Mouse (Mus musculus) heart, embryonic 14.5 days (tissue): ENCODE data around the gene Grb2. TPM values are rescaled to one million over a fixed set of nuclear protein-coding genes. Genes with fewer than 3 reads are reported as not detected.

Experiments
- ATAC-seq: fragments of 200-750 bp; cut with Nextera tagmentation; 2 replicates; pipeline ENCODE4 v1.8.0; 2017; ENCODE audit warnings: low read depth, moderate TSS enrichment; ENCODE audit not compliant: insufficient number of reproducible peaks, insufficient read depth, low FRiP score
- H3K27ac ChIP-seq, 2 experiments: fragments of 200-500 bp in 1 of 2; fragments of 300-500 bp in 1 of 2; sonication (generic) in 1 of 2; replicated peaks in 1 of 2; 2 replicates each; pipeline ENCODE4 v1.5.1; 2012 to 2014; ENCODE audit warnings: low read depth in 2 of 2, low read length in 2 of 2, control low read depth in 1 of 2, mild to moderate bottlenecking in 1 of 2, mixed read lengths in 1 of 2; ENCODE audit not compliant: control insufficient read depth in 1 of 2, insufficient read depth in 1 of 2
- H3K27me3 ChIP-seq: fragments of 300-500 bp; sonication (generic); 2 replicates; pipeline ENCODE4 v1.6.1; 2014; ENCODE audit warnings: mild to moderate bottlenecking, low read length, control low read depth; ENCODE audit not compliant: control insufficient read depth, insufficient read depth
- H3K36me3 ChIP-seq: fragments of 300-500 bp; sonication (generic); 2 replicates; pipeline ENCODE4 v1.6.1; 2014; ENCODE audit warnings: mild to moderate bottlenecking, control low read depth, low read length, mixed read lengths; ENCODE audit not compliant: control insufficient read depth, insufficient read depth
- H3K4me1 ChIP-seq, 2 experiments: fragments of 200-500 bp in 1 of 2; fragments of 300-500 bp in 1 of 2; sonication (generic) in 1 of 2; 2 replicates each; pipeline ENCODE4 v1.6.1; 2012 to 2014; ENCODE audit warnings: low read length in 2 of 2, control low read depth in 1 of 2, mixed read lengths in 1 of 2; ENCODE audit not compliant: control insufficient read depth in 2 of 2, insufficient read depth in 2 of 2
- H3K4me2 ChIP-seq: fragments of 300-500 bp; sonication (generic); 2 replicates; pipeline ENCODE4 v1.6.1; 2014; ENCODE audit warnings: mild to moderate bottlenecking, low read length
- H3K4me3 ChIP-seq, 2 experiments: fragments of 200-500 bp in 1 of 2; fragments of 300-500 bp in 1 of 2; sonication (generic) in 1 of 2; 2 replicates each; pipeline ENCODE4 v1.5.1; 2012 to 2014; ENCODE audit warnings: low read length in 2 of 2, mild to moderate bottlenecking in 2 of 2, control low read depth in 1 of 2, low read depth in 1 of 2, moderate library complexity in 1 of 2; ENCODE audit not compliant: control insufficient read depth in 1 of 2, insufficient read depth in 1 of 2
- H3K9ac ChIP-seq: fragments of 300-500 bp; sonication (generic); 2 replicates; pipeline ENCODE4 v1.6.1; 2014; ENCODE audit warnings: mild to moderate bottlenecking, low read length
- H3K9me3 ChIP-seq: fragments of 300-500 bp; sonication (generic); 2 replicates; pipeline ENCODE4 v1.6.1; 2016; ENCODE audit warnings: low read length, control low read depth; ENCODE audit not compliant: control insufficient read depth
- WGBS: fragments of 180-500 bp; shearing (Covaris S2); extraction: QIAGEN DNeasy Blood & Tissue Kit; methylation state at CpG from one replicate; pipeline ENCODE4 v1.1.7; 2014; 5-methylcytosine and 5-hydroxymethylcytosine counted together
- polyA plus RNA-seq: library from polyadenylated mRNA; unstranded; fragments of >200 nt; fragmentation: Nextera tagmentation; extraction: Ambion mirVana; gene quantifications from 2 replicates; pipeline ENCODE4 v1.2.1, GENCODE M21; 2014

The Grb2 gene
- polyA plus RNA-seq, 1 experiment from 2014 or later, result 59.4 TPM

- no peak overlapping the region for H3K4me2 ChIP-seq
- ATAC-seq, result no peak
These were observed 31.7 kb downstream of the Grb2 start for GRCm38 (mm10) chr11:115676738-115677137.

GRCm38 (mm10) chr11:115674235-115674865 is 34.0 kb downstream of the Grb2 start:
- H3K9ac ChIP-seq, result no peak overlapping the region; the same call in 1 of the 2 replicates
- 0 out of 2 replicates have a peak overlapping the region, but pooled peaks have one; percentile 1 for H3K4me2 ChIP-seq
- no peaks in the 10 kb centered on the region for H3K27me3 ChIP-seq
- H3K9me3 ChIP-seq, result no peaks in the 10 kb centered on the region
- H3K4me3 ChIP-seq, result no peak overlapping the region
- ATAC-seq, result no peak; the same call in 1 of the 2 replicates
- peaks cover 16% of the 10 kb centered on the region for H3K36me3 ChIP-seq
- peak overlapping the region; percentile 56 to 57 for H3K27ac ChIP-seq
- H3K4me1 ChIP-seq, result peaks cover 16 to 38% of the 10 kb centered on the region in 2 experiments
- 54% methylated on average over 9 of the region's 9 CpGs for WGBS

More at GRCm38 (mm10) chr11:115676738-115677137, 31.7 kb downstream of the Grb2 start:
- H3K4me3 ChIP-seq, result no peak overlapping the region
- no peak overlapping the region for H3K9ac ChIP-seq
- H3K9me3 ChIP-seq, result no peaks in the 10 kb centered on the region
- no peaks in the 10 kb centered on the region for H3K27me3 ChIP-seq
- H3K27ac ChIP-seq, result no peak overlapping the region
- WGBS, result 77% methylated on average over 8 of the region's 8 CpGs
- H3K4me1 ChIP-seq, result peaks cover 18 to 26% of the 10 kb centered on the region in 2 experiments
- H3K36me3 ChIP-seq, result peaks cover 16% of the 10 kb centered on the region

GRCm38 (mm10) chr11:115673471-115674234 is 34.7 kb downstream of the Grb2 start:
- WGBS, result 67% methylated on average over 9 of the region's 9 CpGs
- Histone ChIP-seq H3K27ac (peak overlapping the region; percentile 56 to 57; a peak in 3 of 4 replicates), H3K27me3 (no peaks in the 10 kb centered on the region), H3K9ac (no peak overlapping the region), H3K4me3 (no peak overlapping the region), H3K36me3 (peaks cover 14% of the 10 kb centered on the region), H3K4me2 (no peak overlapping the region), H3K4me1 (peaks cover 16 to 35% of the 10 kb centered on the region in 2 experiments), H3K9me3 (no peaks in the 10 kb centered on the region)
- no peak for ATAC-seq

GRCm38 (mm10) chr11:115672226-115672987 is 36.0 kb downstream of the Grb2 start:
- Histone ChIP-seq H3K36me3 (peaks cover 7% of the 10 kb centered on the region), H3K9me3 (no peaks in the 10 kb centered on the region), H3K27me3 (no peaks in the 10 kb centered on the region), H3K27ac (no peak overlapping the region), H3K4me3 (no peak overlapping the region), H3K4me1 (peaks cover 16 to 35% of the 10 kb centered on the region in 2 experiments), H3K4me2 (no peak overlapping the region), H3K9ac (no peak overlapping the region)
- WGBS, result 82% methylated on average over 7 of the region's 7 CpGs
- ATAC-seq, result no peak

GRCm38 (mm10) chr11:115670451-115671050 is 37.8 kb downstream of the Grb2 start:
- no peak for ATAC-seq
- H3K4me2 ChIP-seq, result peak overlapping the region; percentile 12; the same call in 1 of the 2 replicates
- H3K27ac ChIP-seq, result peak overlapping the region; percentile 57 to 68
- H3K4me1 ChIP-seq, result peaks cover 16 to 35% of the 10 kb centered on the region in 2 experiments
- peak overlapping the region; percentile 23 for H3K9ac ChIP-seq
- H3K4me3 ChIP-seq, result no peak overlapping the region
- no peaks in the 10 kb centered on the region for H3K27me3 ChIP-seq
- whole genome bisulfite sequencing, result 20% methylated on average over 5 of the region's 5 CpGs
- no peaks in the 10 kb centered on the region for H3K9me3 ChIP-seq
- H3K36me3 ChIP-seq, result no peaks in the 10 kb centered on the region

- Histone ChIP-seq H3K27me3 (no peaks in the 10 kb centered on the region), H3K9me3 (no peaks in the 10 kb centered on the region), H3K36me3 (peaks cover 10% of the 10 kb centered on the region; the same call in 1 of the 2 replicates), H3K4me2 (no peak overlapping the region), H3K9ac (no peak overlapping the region), H3K4me1 (peaks cover 0 to 3% of the 10 kb centered on the region in 2 experiments; a peak in 2 of 4 replicates), H3K27ac (no peak overlapping the region), H3K4me3 (no peak overlapping the region)
- ATAC-seq, result no peak
- WGBS, result 74% methylated on average over 4 of the region's 4 CpGs
These were observed 44.6 kb downstream of the Grb2 start for GRCm38 (mm10) chr11:115663676-115664335.
